Mouse (Mus musculus) midbrain, postnatal 0 days (tissue): Measurements from ENCODE around the gene Prlhr. TPM values are rescaled to one million over a fixed set of nuclear protein-coding genes. Genes with fewer than 3 reads are reported as not detected.

ENCODE experiments used
- ATAC-seq: fragments of 200-750 bp; cut with Nextera tagmentation; 2 replicates; pipeline ENCODE4 v1.8.0; 2017; ENCODE audit warnings: moderate number of reproducible peaks, mild to moderate bottlenecking, moderate TSS enrichment, moderate library complexity; ENCODE audit not compliant: low FRiP score
- DNase-seq: peaks from one replicate; pipeline ENCODE4 v3.0.0-alpha.2; 2015; ENCODE audit warnings: low spot score
- H3K27ac ChIP-seq: fragments of 300-500 bp; sonication (generic); 2 replicates; pipeline ENCODE4 v1.5.1; 2014; ENCODE audit warnings: low read depth, mild to moderate bottlenecking, low read length, mixed read lengths
- H3K27me3 ChIP-seq: fragments of 300-500 bp; sonication (generic); 2 replicates; pipeline ENCODE4 v1.6.1; 2014; ENCODE audit warnings: low read length, control low read depth, mixed read lengths; ENCODE audit not compliant: insufficient read depth
- H3K36me3 ChIP-seq: fragments of 300-500 bp; sonication (generic); 2 replicates; pipeline ENCODE4 v1.6.1; 2014; ENCODE audit warnings: low read length, control low read depth, mixed read lengths; ENCODE audit not compliant: insufficient read depth
- H3K4me1 ChIP-seq: fragments of 300-500 bp; sonication (generic); 2 replicates; pipeline ENCODE4 v1.6.1; 2014; ENCODE audit warnings: mild to moderate bottlenecking, control low read depth, antibody characterized with exemption, low read length, mixed read lengths; ENCODE audit not compliant: insufficient read depth
- H3K4me2 ChIP-seq: fragments of 300-500 bp; sonication (generic); 2 replicates; pipeline ENCODE4 v1.6.1; 2014; ENCODE audit warnings: low read depth, mild to moderate bottlenecking, low read length, mixed read lengths; ENCODE audit not compliant: poor library complexity, severe bottlenecking
- H3K4me3 ChIP-seq: fragments of 300-500 bp; sonication (generic); 2 replicates; pipeline ENCODE4 v1.5.1; 2014; ENCODE audit warnings: low read depth, mild to moderate bottlenecking, low read length, moderate library complexity
- H3K9ac ChIP-seq: fragments of 300-500 bp; sonication (generic); replicated peaks from 2 replicates; pipeline ENCODE4 v1.6.1; 2014; ENCODE audit warnings: mild to moderate bottlenecking, low read length, moderate library complexity, mixed read lengths; ENCODE audit not compliant: poor library complexity, severe bottlenecking
- H3K9me3 ChIP-seq: fragments of 300-500 bp; sonication (generic); 2 replicates; pipeline ENCODE4 v1.6.1; 2016; ENCODE audit warnings: low read length, control low read depth
- CTCF ChIP-seq: IDR thresholded peaks from 2 replicates; pipeline ENCODE4 v1.5.1; 2016; ENCODE audit warnings: antibody characterized with exemption, mild to moderate bottlenecking
- WGBS: fragments of 180-500 bp; shearing (Covaris S2); extraction: QIAGEN DNeasy Blood & Tissue Kit; methylation state at CpG from one replicate; pipeline ENCODE4 v1.1.7; 2014; 5-methylcytosine and 5-hydroxymethylcytosine counted together
- polyA plus RNA-seq: library from polyadenylated mRNA; unstranded; fragments of >200 nt; fragmentation: Nextera tagmentation; extraction: Ambion mirVana; gene quantifications from 2 replicates; pipeline ENCODE4 v1.2.1, GENCODE M21; 2015
- total RNA-seq: library from RNA; depleted of rRNA; stranded (reverse); fragments of >200 nt; gene quantifications from 2 replicates; pipeline ENCODE4 v1.2.3, GENCODE M21; 2014

Gene Prlhr
- total and polyA plus RNA-seq, 2 experiments from 2014 or later, result 0.41 to 6.7 TPM

DNA sequence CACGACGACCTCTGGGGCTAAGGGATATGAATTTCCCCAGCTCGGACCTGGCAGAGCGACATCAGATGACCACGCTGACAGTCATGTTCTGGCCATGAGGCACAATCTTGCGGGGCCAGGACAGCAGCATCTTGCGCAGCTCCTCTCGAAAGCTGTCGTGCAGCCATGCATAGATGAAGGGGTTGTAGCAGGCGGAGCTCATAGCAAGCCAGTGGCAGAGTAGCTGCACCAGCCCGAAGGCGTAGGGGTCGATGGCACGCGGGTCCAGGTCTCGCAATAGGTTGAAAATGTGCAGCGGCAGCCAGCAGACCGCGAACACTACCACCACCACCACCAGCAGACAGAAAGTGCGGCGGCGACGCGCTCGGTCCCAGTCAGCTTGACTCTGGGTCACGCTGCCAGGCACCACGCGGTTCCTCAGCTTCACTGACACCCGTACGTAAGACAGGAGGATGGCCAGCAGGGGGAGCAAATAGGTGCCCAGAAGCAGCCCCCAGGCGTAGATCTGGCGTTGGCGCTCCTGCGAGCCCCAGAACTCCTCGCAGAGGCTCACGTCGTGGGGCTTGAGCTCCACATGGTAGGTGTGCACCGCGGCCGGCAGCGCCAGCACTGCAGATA is 1.0 kb downstream of the Prlhr start:
- WGBS, result 2% methylated on average over 41 of the region's 41 CpGs
- H3K36me3 ChIP-seq, result no peaks in the 10 kb centered on the region
- ATAC-seq (peak; percentile 78), DNase-seq (peak; percentile 82)
- no peak overlapping the region for H3K9ac ChIP-seq
- H3K4me3 ChIP-seq, result peak overlapping the region; percentile 37
- peak overlapping the region; percentile 69 for H3K4me2 ChIP-seq
- peaks cover 19% of the 10 kb centered on the region for H3K27me3 ChIP-seq
- H3K9me3 ChIP-seq, result no peaks in the 10 kb centered on the region
- no peak overlapping the region for H3K27ac ChIP-seq
- TF ChIP-seq CTCF, result peak; percentile 81
- H3K4me1 ChIP-seq, result peaks cover 6% of the 10 kb centered on the region; the same call in 1 of the 2 replicates

DNA sequence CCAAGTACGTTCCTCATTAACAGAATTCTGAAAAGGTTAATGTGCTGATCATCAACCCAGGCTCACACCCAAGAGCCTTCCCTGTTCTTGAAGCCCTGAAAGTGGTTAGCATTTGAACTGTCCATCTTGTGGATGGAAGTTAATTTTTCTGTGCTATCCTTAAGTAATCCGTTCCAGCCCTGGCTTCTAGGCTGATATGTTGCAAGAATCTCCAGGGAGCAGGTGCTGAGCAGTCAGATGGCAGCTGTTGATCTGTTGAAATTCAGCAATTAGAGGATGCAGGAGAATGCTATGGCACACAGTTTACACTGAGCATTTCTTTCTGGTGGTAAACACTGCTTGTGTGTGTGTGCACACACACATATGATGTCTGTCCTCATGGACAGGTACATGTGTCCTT is 2.4 kb downstream of the Prlhr start:
- H3K36me3 ChIP-seq, result no peaks in the 10 kb centered on the region
- ATAC-seq (no peak), DNase-seq (no peak)
- no peak overlapping the region for H3K4me2 ChIP-seq
- peaks cover 6% of the 10 kb centered on the region; the same call in 1 of the 2 replicates for H3K4me1 ChIP-seq
- TF ChIP-seq CTCF, result no peak
- peaks cover 22% of the 10 kb centered on the region for H3K27me3 ChIP-seq
- no peaks in the 10 kb centered on the region for H3K9me3 ChIP-seq
- no peak overlapping the region for H3K27ac ChIP-seq
- H3K4me3 ChIP-seq, result no peak overlapping the region
- WGBS, result 59% methylated on average over 2 of the region's 2 CpGs
- no peak overlapping the region for H3K9ac ChIP-seq

DNA sequence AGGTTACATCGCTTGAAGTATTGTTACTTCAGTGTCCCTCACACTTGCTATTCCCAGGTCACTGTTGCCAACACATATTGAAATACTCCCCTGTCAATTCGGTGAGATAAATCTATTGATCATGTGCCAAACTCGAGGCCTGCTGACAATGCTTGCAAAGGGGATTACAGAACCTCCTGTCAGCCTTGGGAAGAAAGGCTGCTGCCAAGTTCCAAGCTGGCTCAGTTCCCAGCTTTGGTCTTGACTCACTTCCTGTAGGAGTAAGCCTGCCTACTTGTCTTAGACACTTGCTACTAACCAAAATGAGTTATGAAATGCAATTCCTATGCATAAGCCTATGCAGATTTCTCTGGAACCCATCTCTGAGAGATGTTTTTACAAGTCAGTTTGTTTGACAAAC is 4.2 kb downstream of the Prlhr start:
- no peak for TF ChIP-seq CTCF
- no peaks in the 10 kb centered on the region for H3K36me3 ChIP-seq
- no peak overlapping the region for H3K4me3 ChIP-seq
- H3K9ac ChIP-seq, result no peak overlapping the region
- peak; percentile 96 for DNase-seq
- no peak overlapping the region for H3K4me2 ChIP-seq
- ATAC-seq, result peak; percentile 54; the same call in 1 of the 2 replicates
- no peak overlapping the region for H3K27ac ChIP-seq
- no peaks in the 10 kb centered on the region for H3K9me3 ChIP-seq
- peaks cover 6% of the 10 kb centered on the region; the same call in 1 of the 2 replicates for H3K4me1 ChIP-seq
- H3K27me3 ChIP-seq, result peaks cover 22% of the 10 kb centered on the region
- WGBS, result 15% methylated on average over 3 of the region's 3 CpGs

DNA sequence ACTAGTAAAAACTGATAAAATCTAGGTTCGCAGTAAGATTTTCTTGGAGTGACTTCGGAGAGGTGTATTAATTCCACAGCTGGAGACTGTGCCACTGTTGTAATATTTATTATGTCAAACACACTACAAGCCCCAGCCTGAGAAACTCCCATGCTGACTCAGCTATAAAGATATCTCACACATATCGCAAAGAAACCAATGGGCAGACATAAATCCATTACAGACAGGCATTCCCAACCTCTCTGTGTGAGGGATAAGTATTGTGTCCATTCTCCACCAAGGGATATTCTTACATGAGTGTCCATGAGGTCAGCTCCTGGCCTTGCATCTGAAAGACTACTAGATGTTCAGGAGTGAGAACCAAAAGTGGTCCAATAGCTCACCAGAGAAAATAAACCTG is 4.7 kb downstream of the Prlhr start:
- Histone ChIP-seq H3K9ac (no peak overlapping the region), H3K27me3 (peaks cover 22% of the 10 kb centered on the region), H3K9me3 (no peaks in the 10 kb centered on the region), H3K4me1 (peaks cover 6% of the 10 kb centered on the region; the same call in 1 of the 2 replicates), H3K27ac (no peak overlapping the region), H3K36me3 (no peaks in the 10 kb centered on the region), H3K4me3 (no peak overlapping the region), H3K4me2 (no peak overlapping the region)
- DNase-seq (no peak), ATAC-seq (no peak)
- TF ChIP-seq CTCF, result no peak
- 61% methylated on average over 3 of the region's 3 CpGs for WGBS

DNA sequence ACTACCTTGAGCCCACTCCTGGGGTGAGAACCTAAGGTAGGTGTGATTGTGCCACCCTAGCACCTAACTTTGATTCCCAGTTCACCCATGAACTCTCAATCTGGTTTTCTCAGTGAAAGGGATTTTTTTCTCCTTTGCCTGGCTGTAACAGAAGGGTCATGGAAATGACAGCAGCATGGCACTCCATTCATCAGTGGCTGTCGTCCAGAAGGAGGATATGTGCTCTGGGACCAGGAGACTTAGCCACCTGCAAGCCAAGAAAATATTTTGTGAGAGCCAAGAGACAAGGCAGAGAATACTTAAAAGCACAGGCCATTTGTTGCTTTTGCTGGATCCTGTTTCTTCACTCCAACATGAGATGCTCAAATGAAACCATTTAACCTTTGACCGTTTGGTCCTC is 6.6 kb downstream of the Prlhr start:
- Histone ChIP-seq H3K27ac (no peak overlapping the region), H3K9me3 (no peaks in the 10 kb centered on the region), H3K36me3 (no peaks in the 10 kb centered on the region), H3K4me1 (0 out of 2 replicates have a peak, but pooled peaks cover 6% of the 10 kb centered on the region), H3K4me2 (no peak overlapping the region), H3K9ac (no peak overlapping the region), H3K4me3 (no peak overlapping the region), H3K27me3 (peaks cover 13% of the 10 kb centered on the region)
- DNase-seq, result peak; percentile 26
- 75% methylated on average over 2 of the region's 2 CpGs for WGBS
- no peak for ATAC-seq
- TF ChIP-seq CTCF, result no peak

DNA sequence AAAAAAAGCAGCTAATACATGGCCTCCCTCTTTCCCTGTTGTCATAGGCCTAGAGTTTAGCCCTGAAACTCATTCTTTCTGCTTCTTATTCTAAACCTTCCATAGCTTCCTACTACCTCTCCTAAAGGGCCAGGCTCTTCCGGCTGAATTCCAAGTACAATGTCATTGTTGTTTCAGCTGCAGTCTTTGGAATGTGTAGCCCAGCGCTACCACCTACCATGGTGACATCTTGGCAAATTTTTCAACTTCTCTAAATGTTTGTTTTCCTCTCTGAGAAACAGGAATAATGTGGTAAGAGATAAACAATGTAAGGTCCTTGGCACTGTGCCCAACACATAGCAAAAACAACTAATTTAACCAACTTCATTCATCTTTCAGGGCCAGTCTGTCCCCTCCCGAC is 8.4 kb downstream of the Prlhr start:
- Histone ChIP-seq H3K9me3 (no peaks in the 10 kb centered on the region), H3K4me3 (no peak overlapping the region), H3K27me3 (0 out of 2 replicates have a peak, but pooled peaks cover 4% of the 10 kb centered on the region), H3K4me2 (no peak overlapping the region), H3K4me1 (0 out of 2 replicates have a peak, but pooled peaks cover 6% of the 10 kb centered on the region), H3K36me3 (no peaks in the 10 kb centered on the region), H3K27ac (no peak overlapping the region), H3K9ac (no peak overlapping the region)
- no peak for DNase-seq
- no peak for ATAC-seq
- WGBS, result 61% methylated on average over 3 of the region's 3 CpGs
- TF ChIP-seq CTCF, result no peak
